Mouse (Mus musculus): Measurements from ENCODE around the gene Ss18l2.
A peak's percentile ranks its signal among the peaks of the same experiment; 100 is the strongest.

Ss18l2 gene

GRCm38 (mm10) chr9:121709898-121710583 is at the start of gene Ss18l2:
Gene Ss18l2, plus strand, starts transcription at chr9:121710329.
- peak; percentile 95 for DNase-seq (ENCODE audit: low spot score)

- no peak for DNase-seq (ENCODE audit: low spot score)
Observed at GRCm38 (mm10) chr9:121663467-121663866, 46.7 kb upstream of the Ss18l2 start.

- no peak for DNase-seq (ENCODE audit: low spot score)
Observed at GRCm38 (mm10) chr9:121664104-121664503, 46.0 kb upstream of the Ss18l2 start.

GRCm38 (mm10) chr9:121666957-121667630 is 43.0 kb upstream of the Ss18l2 start:
- no peak for DNase-seq (ENCODE audit: low spot score)

- DNase-seq (ENCODE audit: low spot score) = no peak
Observed at GRCm38 (mm10) chr9:121667822-121668221, 42.3 kb upstream of the Ss18l2 start.

GRCm38 (mm10) chr9:121669348-121669791 is 40.8 kb upstream of the Ss18l2 start:
- DNase-seq (ENCODE audit: low spot score) = peak; percentile 67

- DNase-seq (ENCODE audit: low spot score) = peak; percentile 47
Observed at GRCm38 (mm10) chr9:121671300-121671699, 38.8 kb upstream of the Ss18l2 start.

GRCm38 (mm10) chr9:121672311-121672710 is 37.8 kb upstream of the Ss18l2 start:
- DNase-seq (ENCODE audit: low spot score) = no peak

- no peak for DNase-seq (ENCODE audit: low spot score)
Observed at GRCm38 (mm10) chr9:121673716-121674115, 36.4 kb upstream of the Ss18l2 start.

GRCm38 (mm10) chr9:121675011-121675410 is 35.1 kb upstream of the Ss18l2 start:
- no peak for DNase-seq (ENCODE audit: low spot score)

GRCm38 (mm10) chr9:121675556-121675955 is 34.6 kb upstream of the Ss18l2 start:
- DNase-seq (ENCODE audit: low spot score) = no peak

GRCm38 (mm10) chr9:121677069-121677468 is 33.1 kb upstream of the Ss18l2 start:
- no peak for DNase-seq (ENCODE audit: low spot score)

GRCm38 (mm10) chr9:121677476-121677875 is 32.7 kb upstream of the Ss18l2 start:
- DNase-seq (ENCODE audit: low spot score) = no peak

- DNase-seq (ENCODE audit: low spot score) = peak; percentile 37
Observed at GRCm38 (mm10) chr9:121679549-121679948, 30.6 kb upstream of the Ss18l2 start.

- DNase-seq (ENCODE audit: low spot score) = no peak
Observed at GRCm38 (mm10) chr9:121681191-121681590, 28.9 kb upstream of the Ss18l2 start.

GRCm38 (mm10) chr9:121682037-121682680 is 28.0 kb upstream of the Ss18l2 start:
- DNase-seq (ENCODE audit: low spot score) = no peak

- DNase-seq (ENCODE audit: low spot score) = no peak
Observed at GRCm38 (mm10) chr9:121684702-121685101, 25.4 kb upstream of the Ss18l2 start.

- no peak for DNase-seq (ENCODE audit: low spot score)
Observed at GRCm38 (mm10) chr9:121690200-121690651, 19.9 kb upstream of the Ss18l2 start.

GRCm38 (mm10) chr9:121690734-121691133 is 19.4 kb upstream of the Ss18l2 start:
- DNase-seq (ENCODE audit: low spot score) = no peak

GRCm38 (mm10) chr9:121694736-121695135 is 15.4 kb upstream of the Ss18l2 start:
- no peak for DNase-seq (ENCODE audit: low spot score)

GRCm38 (mm10) chr9:121696626-121697025 is 13.5 kb upstream of the Ss18l2 start:
- DNase-seq (ENCODE audit: low spot score) = no peak

- DNase-seq (ENCODE audit: low spot score) = peak; percentile 58
Observed at GRCm38 (mm10) chr9:121697150-121698049, 12.7 kb upstream of the Ss18l2 start.

Data from ovary, postnatal 14 days (tissue).